Mouse (Mus musculus) adrenal gland, adult (tissue): ENCODE measurements around the gene Tgm2.

Experiments
- DNase-seq, 2 experiments: peaks; one replicate each; pipeline ENCODE4 v3.0.0; 2022 to 2023; ENCODE audit warnings: low spot score in 1 of 2; ENCODE audit not compliant: inconsistent age in 2 of 2

Tgm2 gene

GRCm38 (mm10) chr2:158074835-158075234, 71.4 kb downstream of the Tgm2 start:
- DNase-seq = no peak

GRCm38 (mm10) chr2:158071633-158071995, 74.6 kb downstream of the Tgm2 start:
- no peak for DNase-seq

GRCm38 (mm10) chr2:158070885-158071632, 75.2 kb downstream of the Tgm2 start:
- DNase-seq = peak; percentile 47 to 69

GRCm38 (mm10) chr2:158068444-158068971, 77.7 kb downstream of the Tgm2 start:
- no peak for DNase-seq

GRCm38 (mm10) chr2:158067260-158067824, 78.9 kb downstream of the Tgm2 start:
- DNase-seq = no peak

GRCm38 (mm10) chr2:158066456-158066855, 79.8 kb downstream of the Tgm2 start:
- DNase-seq = no peak
